Mouse (Mus musculus) layer of hippocampus, adult 9-11 months (tissue): ENCODE measurements around the gene Olfr1184.
"Not testable (repeated sequence)": the region's sequence is repeated elsewhere in the genome, so short reads cannot be mapped to it uniquely, and the experiment has no call there.

ENCODE experiments used
- DNase-seq: peaks from one replicate; pipeline ENCODE4 v3.0.0; 2022

Gene Olfr1184

DNA sequence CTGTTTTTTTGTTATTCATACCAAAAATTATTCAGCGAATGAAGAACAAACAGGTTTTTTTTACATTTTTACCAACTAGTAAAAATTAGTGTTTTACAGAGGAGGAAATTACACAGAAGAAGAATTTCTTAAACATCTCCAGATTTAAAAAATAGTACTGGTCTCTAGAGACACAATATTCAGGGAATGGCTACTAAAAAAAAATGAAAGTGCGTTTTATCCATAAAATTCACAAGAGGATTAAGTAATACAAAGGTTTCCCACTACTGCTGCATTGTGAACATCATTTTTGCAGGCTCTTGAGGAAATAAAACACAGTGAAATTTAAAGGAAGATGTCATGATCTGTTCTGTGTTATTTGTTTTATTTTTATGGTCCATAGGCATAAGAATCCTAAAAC, at the start of gene Olfr1184:
TSS of gene Olfr1184 (plus strand) at position 301 of the 400 bp plus-strand sequence.
- DNase-seq = no peak

DNA sequence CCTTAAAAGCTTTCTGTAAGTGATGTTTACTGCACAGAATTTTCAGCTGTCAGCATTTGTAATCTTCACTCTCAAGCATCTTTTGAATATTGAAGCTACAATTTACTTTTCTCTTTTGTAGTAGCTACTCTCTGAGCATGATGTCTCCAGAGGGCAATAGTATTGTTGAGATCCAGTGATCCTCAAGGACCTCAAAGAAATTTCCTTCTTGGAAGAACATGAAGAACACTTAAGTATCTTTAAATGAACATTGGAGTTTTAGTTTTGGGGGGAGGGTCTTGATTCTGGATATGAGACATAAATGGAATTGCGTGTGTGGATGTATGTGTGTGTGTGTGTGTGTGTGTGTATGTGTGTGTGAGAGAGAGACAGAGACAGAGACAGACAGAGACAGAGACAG, 34.4 kb upstream of the Olfr1184 start, which contains the start of gene Gm13757:
TSS of gene Gm13757 (minus strand) at position 101 of the 400 bp plus-strand sequence.
- DNase-seq = no peak

DNA sequence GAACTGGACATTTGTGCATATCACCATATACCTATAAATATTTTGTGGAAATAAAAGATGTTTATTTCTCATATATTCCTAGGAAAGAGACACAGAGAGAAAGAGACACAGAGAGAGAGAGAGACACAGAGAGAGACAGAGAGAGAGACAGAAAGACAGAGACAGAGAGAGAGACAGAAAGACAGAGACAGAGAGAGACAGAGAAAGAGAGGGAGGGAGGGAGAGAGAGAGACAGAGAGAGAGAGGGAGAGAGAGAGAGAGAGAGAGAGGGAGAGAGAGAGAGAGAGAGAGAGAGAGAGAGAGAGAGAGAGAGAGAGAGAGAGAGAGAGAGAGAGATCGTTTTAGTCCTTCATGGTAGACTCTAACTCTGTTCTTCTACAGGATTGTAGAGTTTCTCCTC, 28.8 kb upstream of the Olfr1184 start, which contains the start of gene Olfr1183:
TSS of gene Olfr1183 (plus strand) at position 301 of the 400 bp plus-strand sequence.
- not testable (repeated sequence) for DNase-seq

DNA sequence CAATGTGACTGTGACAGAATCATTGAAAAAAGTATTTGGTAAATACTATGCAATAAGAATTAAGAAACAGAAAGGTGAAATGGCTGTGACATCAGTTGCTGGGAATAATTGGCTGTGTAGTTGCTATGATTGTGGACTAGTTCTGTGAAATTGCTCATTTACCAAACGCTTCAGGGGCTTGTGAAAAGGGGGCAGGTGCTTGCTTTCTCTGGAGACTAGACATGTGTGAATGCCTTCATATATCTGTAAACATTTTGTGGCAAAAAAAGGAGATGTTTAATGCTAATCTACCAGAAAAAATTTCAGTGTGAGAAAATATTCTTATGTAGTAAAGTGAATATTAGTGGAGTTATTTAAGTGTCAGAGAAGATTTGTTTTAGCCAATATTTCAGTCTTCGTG, 9.6 kb downstream of the Olfr1184 start, which contains the start of gene Olfr1185-ps1:
TSS of gene Olfr1185-ps1 (plus strand) at position 301 of the 400 bp plus-strand sequence.
- no peak for DNase-seq

DNA sequence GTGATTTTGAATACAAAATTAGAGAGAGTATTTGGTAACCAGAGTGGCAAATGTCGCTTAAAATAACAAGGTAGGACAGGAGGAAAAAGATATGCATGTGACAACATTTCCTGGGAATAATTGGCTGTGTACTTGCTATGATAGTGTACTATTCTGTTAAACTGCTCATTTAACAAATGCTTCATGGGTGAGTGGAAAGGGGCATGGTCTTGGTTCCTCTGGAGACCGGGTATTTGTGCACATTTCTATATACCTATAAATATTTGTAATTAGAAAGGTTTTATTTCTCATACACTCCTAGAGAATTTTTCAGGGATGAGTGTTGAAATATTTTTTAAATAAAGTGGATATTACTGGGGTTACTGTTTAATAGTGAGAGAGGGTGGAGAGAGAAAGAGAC, 34.9 kb downstream of the Olfr1184 start, which contains the start of gene Olfr1186:
TSS of gene Olfr1186 (plus strand) at position 301 of the 400 bp plus-strand sequence.
- no peak for DNase-seq

DNA sequence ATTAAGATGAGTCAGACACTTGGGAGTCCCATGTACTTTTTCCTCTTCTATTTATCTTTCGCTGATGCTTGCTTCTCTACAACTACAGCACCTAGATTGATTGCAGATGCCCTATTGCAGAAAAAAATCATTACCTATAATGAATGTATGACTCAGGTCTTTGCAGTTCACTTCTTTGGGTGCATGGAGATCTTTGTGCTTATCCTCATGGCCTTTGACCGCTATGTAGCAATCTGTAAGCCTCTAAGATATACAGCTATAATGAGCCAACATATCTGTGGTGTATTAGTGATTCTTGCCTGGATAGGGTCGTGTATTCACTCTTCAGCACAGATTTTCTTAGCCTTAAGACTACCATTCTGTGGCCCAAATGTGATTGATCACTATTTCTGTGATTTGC, 42.3 kb downstream of the Olfr1184 start:
- no peak for DNase-seq
